Mouse (Mus musculus) megakaryocyte-erythroid progenitor cell, adult 5-6 weeks (primary cell): ENCODE measurements around the gene Nsun2. TPM values are rescaled to one million over a fixed set of nuclear protein-coding genes. Genes with fewer than 3 reads are reported as not detected.
"Not testable (repeated sequence)": the region's sequence is repeated elsewhere in the genome, so short reads cannot be mapped to it uniquely, and the experiment has no call there.

Experiments used
- ATAC-seq: replicated peaks from 2 replicates; pipeline ENCODE4 v1.8.0; 2016; ENCODE audit warnings: mild to moderate bottlenecking, inconsistent platforms; ENCODE audit not compliant: severe bottlenecking, poor library complexity, low FRiP score, low TSS enrichment
- total RNA-seq, 2 experiments: library from RNA; stranded (forward) in 1 of 2; stranded (reverse) in 1 of 2; fragments of 200-1000, 215-1000 nt in 1 of 2; fragments of >200 nt in 1 of 2; fragmentation: Nextera tagmentation in 1 of 2; gene quantifications; 2 replicates each; pipeline ENCODE4 v1.2.3; 2014 to 2017

The Nsun2 gene
- total RNA-seq, 2 experiments from 2014 or later = 194 to 335 TPM

GRCm38 (mm10) chr13:69577181-69577834 lies 43.8 kb downstream of the Nsun2 start:
- no peak for ATAC-seq

GRCm38 (mm10) chr13:69582411-69582810 lies 48.9 kb downstream of the Nsun2 start:
- ATAC-seq = no peak

GRCm38 (mm10) chr13:69583591-69583990 lies 50.0 kb downstream of the Nsun2 start:
- no peak for ATAC-seq

- no peak for ATAC-seq
These were observed 52.3 kb downstream of the Nsun2 start for GRCm38 (mm10) chr13:69585828-69586227.

GRCm38 (mm10) chr13:69586337-69586736 lies 52.8 kb downstream of the Nsun2 start:
- ATAC-seq = no peak

- ATAC-seq = no peak
These were observed 54.3 kb downstream of the Nsun2 start for GRCm38 (mm10) chr13:69587849-69588248.

- ATAC-seq = no peak
These were observed 54.7 kb downstream of the Nsun2 start for GRCm38 (mm10) chr13:69588263-69588662.

- ATAC-seq = no peak
These were observed 57.8 kb downstream of the Nsun2 start for GRCm38 (mm10) chr13:69591338-69591737.

- no peak for ATAC-seq
These were observed 58.7 kb downstream of the Nsun2 start for GRCm38 (mm10) chr13:69592226-69592625.

GRCm38 (mm10) chr13:69593453-69593852 lies 59.9 kb downstream of the Nsun2 start:
- no peak for ATAC-seq

- no peak for ATAC-seq
These were observed 61.2 kb downstream of the Nsun2 start for GRCm38 (mm10) chr13:69594577-69595256.

GRCm38 (mm10) chr13:69595911-69596310 lies 62.4 kb downstream of the Nsun2 start:
- ATAC-seq = no peak

GRCm38 (mm10) chr13:69596515-69596914 lies 63.0 kb downstream of the Nsun2 start:
- ATAC-seq = no peak

GRCm38 (mm10) chr13:69598867-69599266 lies 65.3 kb downstream of the Nsun2 start:
- ATAC-seq = no peak

- not testable (repeated sequence) for ATAC-seq
These were observed 67.3 kb downstream of the Nsun2 start for GRCm38 (mm10) chr13:69600863-69601262.

- ATAC-seq = no peak
These were observed 67.8 kb downstream of the Nsun2 start for GRCm38 (mm10) chr13:69601321-69601720.

- no peak for ATAC-seq
These were observed 71.1 kb downstream of the Nsun2 start for GRCm38 (mm10) chr13:69604670-69605069.

GRCm38 (mm10) chr13:69608734-69609133 lies 75.2 kb downstream of the Nsun2 start:
- ATAC-seq = no peak

GRCm38 (mm10) chr13:69610751-69611397 lies 77.3 kb downstream of the Nsun2 start:
- peak; percentile 31 for ATAC-seq

GRCm38 (mm10) chr13:69611398-69612174 lies 78.0 kb downstream of the Nsun2 start, which contains the start of gene Srd5a1:
Gene Srd5a1, minus strand, starts transcription at chr13:69611442.
- ATAC-seq = peak; percentile 94
